Mouse (Mus musculus): Measurements from ENCODE around the gene Nomo1. TPM values are rescaled to one million over a fixed set of nuclear protein-coding genes. Genes with fewer than 3 reads are reported as not detected.

Gene Nomo1
- polyA plus RNA-seq, 1 experiment from 2014 or later, result 34.4 TPM

- no peak overlapping the region for H3K27ac ChIP-seq (ENCODE audit: low read depth, low read length)
- WGBS, result 39% methylated on average over 2 of the region's 2 CpGs
- H3K27me3 ChIP-seq (replicated peaks; ENCODE audit: control insufficient read depth, insufficient read depth, low read length), result no peaks in the 10 kb centered on the region
- TF ChIP-seq CTCF (IDR thresholded peaks at IDR 0.05; ENCODE audit: low read depth), result no peak
- peaks cover 15% of the 10 kb centered on the region; the same call in 1 of the 2 replicates for H3K36me3 ChIP-seq (ENCODE audit: control insufficient read depth, insufficient read depth)
- peak overlapping the region; percentile 93; the same call in 1 of the 2 replicates for H3K4me2 ChIP-seq (replicated peaks; ENCODE audit: low read depth)
- H3K4me1 ChIP-seq (replicated peaks; ENCODE audit: control insufficient read depth, insufficient read depth, low read length), result peaks cover 8% of the 10 kb centered on the region; the same call in 1 of the 2 replicates
- H3K9ac ChIP-seq (ENCODE audit: low read depth, low read length), result no peak overlapping the region
- no peak overlapping the region for H3K4me3 ChIP-seq (ENCODE audit: low read depth, low read length)
- no peaks in the 10 kb centered on the region for H3K9me3 ChIP-seq (ENCODE audit: control insufficient read depth)
- no peak for ATAC-seq
These were observed 2.0 kb downstream of the Nomo1 start for GRCm38 (mm10) chr7:46035468-46035867.

- TF ChIP-seq CTCF (IDR thresholded peaks at IDR 0.05; ENCODE audit: low read depth), result no peak
- H3K9ac ChIP-seq (ENCODE audit: low read depth, low read length), result no peak overlapping the region
- H3K27me3 ChIP-seq (replicated peaks; ENCODE audit: control insufficient read depth, insufficient read depth, low read length), result no peaks in the 10 kb centered on the region
- H3K4me2 ChIP-seq (replicated peaks; ENCODE audit: low read depth), result no peak overlapping the region; the same call in 1 of the 2 replicates
- peak; percentile 71 for ATAC-seq
- peak overlapping the region; percentile 78 for H3K27ac ChIP-seq (ENCODE audit: low read depth, low read length)
- no peak overlapping the region for H3K4me3 ChIP-seq (ENCODE audit: low read depth, low read length)
- peaks cover 8% of the 10 kb centered on the region; the same call in 1 of the 2 replicates for H3K4me1 ChIP-seq (replicated peaks; ENCODE audit: control insufficient read depth, insufficient read depth, low read length)
- 34% methylated on average over 6 of the region's 6 CpGs for WGBS
- peaks cover 33% of the 10 kb centered on the region for H3K36me3 ChIP-seq (ENCODE audit: control insufficient read depth, insufficient read depth)
- H3K9me3 ChIP-seq (ENCODE audit: control insufficient read depth), result no peaks in the 10 kb centered on the region
These were observed 3.9 kb downstream of the Nomo1 start for GRCm38 (mm10) chr7:46037433-46037832.

GRCm38 (mm10) chr7:46039873-46040272 is 6.4 kb downstream of the Nomo1 start:
- 17% methylated on average over 2 of the region's 2 CpGs for WGBS
- Histone ChIP-seq H3K9ac (ENCODE audit: low read depth, low read length) (no peak overlapping the region), H3K4me1 (replicated peaks; ENCODE audit: control insufficient read depth, insufficient read depth, low read length) (0 out of 2 replicates have a peak, but pooled peaks cover 2% of the 10 kb centered on the region), H3K27me3 (replicated peaks; ENCODE audit: control insufficient read depth, insufficient read depth, low read length) (no peaks in the 10 kb centered on the region), H3K4me2 (replicated peaks; ENCODE audit: low read depth) (no peak overlapping the region; the same call in 1 of the 2 replicates), H3K36me3 (ENCODE audit: control insufficient read depth, insufficient read depth) (peaks cover 50% of the 10 kb centered on the region), H3K27ac (ENCODE audit: low read depth, low read length) (peak overlapping the region; percentile 35), H3K9me3 (ENCODE audit: control insufficient read depth) (no peaks in the 10 kb centered on the region), H3K4me3 (ENCODE audit: low read depth, low read length) (no peak overlapping the region)
- TF ChIP-seq CTCF (IDR thresholded peaks at IDR 0.05; ENCODE audit: low read depth), result no peak
- peak; percentile 24; the same call in 1 of the 2 replicates for ATAC-seq

- TF ChIP-seq CTCF (IDR thresholded peaks at IDR 0.05; ENCODE audit: low read depth), result no peak
- Histone ChIP-seq H3K9ac (ENCODE audit: low read depth, low read length) (no peak overlapping the region), H3K27ac (ENCODE audit: low read depth, low read length) (peak overlapping the region; percentile 54), H3K27me3 (replicated peaks; ENCODE audit: control insufficient read depth, insufficient read depth, low read length) (no peaks in the 10 kb centered on the region), H3K9me3 (ENCODE audit: control insufficient read depth) (no peaks in the 10 kb centered on the region), H3K4me1 (replicated peaks; ENCODE audit: control insufficient read depth, insufficient read depth, low read length) (no peaks in the 10 kb centered on the region), H3K4me2 (replicated peaks; ENCODE audit: low read depth) (no peak overlapping the region), H3K4me3 (ENCODE audit: low read depth, low read length) (no peak overlapping the region), H3K36me3 (ENCODE audit: control insufficient read depth, insufficient read depth) (peaks cover 60% of the 10 kb centered on the region)
- no peak for ATAC-seq
- 69% methylated on average over 10 of the region's 10 CpGs for WGBS
These were observed 10.6 kb downstream of the Nomo1 start for GRCm38 (mm10) chr7:46044106-46044505.

GRCm38 (mm10) chr7:46045882-46046281 is 12.4 kb downstream of the Nomo1 start:
- WGBS, result 88% methylated on average over 11 of the region's 11 CpGs
- TF ChIP-seq CTCF (IDR thresholded peaks at IDR 0.05; ENCODE audit: low read depth), result no peak
- Histone ChIP-seq H3K27me3 (replicated peaks; ENCODE audit: control insufficient read depth, insufficient read depth, low read length) (no peaks in the 10 kb centered on the region), H3K4me3 (ENCODE audit: low read depth, low read length) (no peak overlapping the region), H3K9ac (ENCODE audit: low read depth, low read length) (no peak overlapping the region), H3K9me3 (ENCODE audit: control insufficient read depth) (no peaks in the 10 kb centered on the region), H3K36me3 (ENCODE audit: control insufficient read depth, insufficient read depth) (peaks cover 66% of the 10 kb centered on the region), H3K4me2 (replicated peaks; ENCODE audit: low read depth) (no peak overlapping the region), H3K4me1 (replicated peaks; ENCODE audit: control insufficient read depth, insufficient read depth, low read length) (no peaks in the 10 kb centered on the region), H3K27ac (ENCODE audit: low read depth, low read length) (no peak overlapping the region)
- no peak for ATAC-seq

- no peaks in the 10 kb centered on the region for H3K4me1 ChIP-seq (replicated peaks; ENCODE audit: control insufficient read depth, insufficient read depth, low read length)
- peak overlapping the region; percentile 71 for H3K27ac ChIP-seq (ENCODE audit: low read depth, low read length)
- no peak for TF ChIP-seq CTCF (IDR thresholded peaks at IDR 0.05; ENCODE audit: low read depth)
- no peak overlapping the region for H3K4me2 ChIP-seq (replicated peaks; ENCODE audit: low read depth)
- H3K4me3 ChIP-seq (ENCODE audit: low read depth, low read length), result no peak overlapping the region
- no peak overlapping the region for H3K9ac ChIP-seq (ENCODE audit: low read depth, low read length)
- H3K27me3 ChIP-seq (replicated peaks; ENCODE audit: control insufficient read depth, insufficient read depth, low read length), result no peaks in the 10 kb centered on the region
- peaks cover 62% of the 10 kb centered on the region for H3K36me3 ChIP-seq (ENCODE audit: control insufficient read depth, insufficient read depth)
- H3K9me3 ChIP-seq (ENCODE audit: control insufficient read depth), result no peaks in the 10 kb centered on the region
- ATAC-seq, result peak; percentile 94
- 37% methylated on average over 13 of the region's 13 CpGs for WGBS
These were observed 14.5 kb downstream of the Nomo1 start for GRCm38 (mm10) chr7:46047873-46048562.
